Mouse (Mus musculus) limb, embryonic 11.5 days (tissue): ENCODE data around the gene Hist1h4k. TPM values are rescaled to one million over a fixed set of nuclear protein-coding genes. Genes with fewer than 3 reads are reported as not detected.
"Not testable (repeated sequence)": the region's sequence is repeated elsewhere in the genome, so short reads cannot be mapped to it uniquely, and the experiment has no call there.

Source experiments
- ATAC-seq: fragments of 200-750 bp; cut with Nextera tagmentation; 2 replicates; pipeline ENCODE4 v1.8.0; 2017; ENCODE audit warnings: low read depth; ENCODE audit not compliant: insufficient number of reproducible peaks, low FRiP score, low TSS enrichment
- DNase-seq: peaks from one replicate; pipeline ENCODE4 v3.0.0-alpha.2; 2015; ENCODE audit warnings: low spot score
- H3K27ac ChIP-seq: fragments of 300-500 bp; sonication (generic); replicated peaks from 2 replicates; pipeline ENCODE4 v1.5.1; 2014; ENCODE audit warnings: low read depth, mild to moderate bottlenecking, low read length
- H3K27me3 ChIP-seq: fragments of 300-500 bp; sonication (generic); 2 replicates; pipeline ENCODE4 v1.6.1; 2014; ENCODE audit warnings: mild to moderate bottlenecking, low read length, mixed read lengths; ENCODE audit not compliant: control insufficient read depth, insufficient read depth
- H3K36me3 ChIP-seq: fragments of 300-500 bp; sonication (generic); 2 replicates; pipeline ENCODE4 v1.6.1; 2014; ENCODE audit warnings: mild to moderate bottlenecking, low read length, moderate library complexity, mixed read lengths; ENCODE audit not compliant: control insufficient read depth, insufficient read depth
- H3K4me1 ChIP-seq: fragments of 300-500 bp; sonication (generic); 2 replicates; pipeline ENCODE4 v1.6.1; 2014; ENCODE audit warnings: low read length, mixed read lengths; ENCODE audit not compliant: control insufficient read depth, insufficient read depth
- H3K4me2 ChIP-seq: fragments of 300-500 bp; sonication (generic); 2 replicates; pipeline ENCODE4 v1.6.1; 2014; ENCODE audit warnings: low read depth, mild to moderate bottlenecking, moderate library complexity; ENCODE audit not compliant: severe bottlenecking
- H3K4me3 ChIP-seq: fragments of 300-500 bp; sonication (generic); 2 replicates; pipeline ENCODE4 v1.5.1; 2014; ENCODE audit warnings: low read depth, low read length
- H3K9ac ChIP-seq: fragments of 300-500 bp; sonication (generic); 2 replicates; pipeline ENCODE4 v1.6.1; 2014; ENCODE audit warnings: mild to moderate bottlenecking, low read length
- H3K9me3 ChIP-seq: fragments of 300-500 bp; sonication (generic); 2 replicates; pipeline ENCODE4 v1.6.1; 2016; ENCODE audit warnings: low read length; ENCODE audit not compliant: control insufficient read depth
- WGBS: fragments of 180-500 bp; shearing (Covaris S2); extraction: QIAGEN DNeasy Blood & Tissue Kit; methylation state at CpG from one replicate; pipeline ENCODE4 v1.1.7; 2014; 5-methylcytosine and 5-hydroxymethylcytosine counted together
- polyA plus RNA-seq: library from polyadenylated mRNA; unstranded; fragments of >200 nt; fragmentation: Nextera tagmentation; extraction: Ambion mirVana; gene quantifications from 2 replicates; pipeline ENCODE4 v1.2.1, GENCODE M21; 2014

Hist1h4k gene
- polyA plus RNA-seq, 1 experiment from 2014 or later = 7.1 TPM

DNA sequence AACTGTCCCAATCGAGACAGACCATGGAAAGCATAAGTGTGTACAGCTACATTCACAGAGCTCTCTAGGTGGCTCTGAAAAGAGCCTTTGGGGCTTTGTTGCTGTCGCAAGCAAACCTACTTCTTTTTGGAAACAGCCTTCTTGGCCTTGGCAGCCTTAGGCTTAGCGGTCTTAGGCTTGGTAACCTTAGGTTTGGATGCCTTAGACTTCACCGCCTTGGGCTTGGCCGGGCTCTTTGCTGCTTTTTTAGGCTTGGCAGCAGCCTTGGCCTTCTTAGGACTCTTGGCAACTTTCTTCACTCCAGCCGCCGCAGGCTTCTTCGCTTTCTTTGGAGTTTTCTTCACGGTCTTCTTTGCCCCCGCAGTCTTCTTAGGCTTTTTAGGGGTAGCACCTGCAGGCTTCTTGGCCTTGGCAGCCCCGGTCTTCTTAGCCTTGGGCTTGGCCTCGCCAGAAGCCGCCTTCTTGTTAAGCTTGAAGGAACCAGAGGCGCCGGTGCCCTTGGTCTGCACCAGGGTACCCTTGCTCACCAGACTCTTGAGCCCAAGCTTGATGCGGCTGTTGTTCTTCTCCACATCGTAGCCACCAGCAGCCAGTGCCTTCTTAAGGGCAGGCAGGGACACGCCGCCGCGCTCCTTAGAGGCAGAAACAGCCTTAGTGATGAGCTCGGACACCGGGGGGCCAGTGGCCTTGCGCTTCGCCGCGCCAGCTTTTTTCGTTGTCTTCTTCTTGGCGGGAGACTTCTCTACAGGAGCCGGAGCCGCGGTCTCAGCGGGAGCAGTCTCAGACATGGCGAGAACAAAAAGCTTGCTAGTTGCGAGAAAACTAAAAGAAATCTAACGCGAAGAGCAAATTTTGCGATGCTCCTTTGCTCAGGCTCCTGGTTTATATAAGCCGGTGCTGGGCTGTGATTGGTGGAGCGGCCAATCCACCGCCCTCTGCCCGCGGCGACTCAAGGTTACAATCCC, 29.7 kb upstream of the Hist1h4k start, which contains the start of gene Hist1h1b:
Hist1h1b (minus strand) TSS at position 859 of the 965 bp plus-strand sequence.
- WGBS = under 1% methylated on average over 44 of the region's 44 CpGs
- DNase-seq = peak; percentile 88
- Histone ChIP-seq H3K27me3 (no peaks in the 10 kb centered on the region), H3K9me3 (no peaks in the 10 kb centered on the region), H3K27ac (peak within 1 kb of the TSS; percentile 100), H3K4me2 (peak within 1 kb of the TSS; percentile 91), H3K9ac (peak within 1 kb of the TSS; percentile 97), H3K36me3 (no peaks in the 10 kb centered on the region), H3K4me3 (peak within 1 kb of the TSS; percentile 73), H3K4me1 (peaks cover 8% of the 10 kb centered on the region; the same call in 1 of the 2 replicates)
- peak; percentile 65; the same call in 1 of the 2 replicates for ATAC-seq

DNA sequence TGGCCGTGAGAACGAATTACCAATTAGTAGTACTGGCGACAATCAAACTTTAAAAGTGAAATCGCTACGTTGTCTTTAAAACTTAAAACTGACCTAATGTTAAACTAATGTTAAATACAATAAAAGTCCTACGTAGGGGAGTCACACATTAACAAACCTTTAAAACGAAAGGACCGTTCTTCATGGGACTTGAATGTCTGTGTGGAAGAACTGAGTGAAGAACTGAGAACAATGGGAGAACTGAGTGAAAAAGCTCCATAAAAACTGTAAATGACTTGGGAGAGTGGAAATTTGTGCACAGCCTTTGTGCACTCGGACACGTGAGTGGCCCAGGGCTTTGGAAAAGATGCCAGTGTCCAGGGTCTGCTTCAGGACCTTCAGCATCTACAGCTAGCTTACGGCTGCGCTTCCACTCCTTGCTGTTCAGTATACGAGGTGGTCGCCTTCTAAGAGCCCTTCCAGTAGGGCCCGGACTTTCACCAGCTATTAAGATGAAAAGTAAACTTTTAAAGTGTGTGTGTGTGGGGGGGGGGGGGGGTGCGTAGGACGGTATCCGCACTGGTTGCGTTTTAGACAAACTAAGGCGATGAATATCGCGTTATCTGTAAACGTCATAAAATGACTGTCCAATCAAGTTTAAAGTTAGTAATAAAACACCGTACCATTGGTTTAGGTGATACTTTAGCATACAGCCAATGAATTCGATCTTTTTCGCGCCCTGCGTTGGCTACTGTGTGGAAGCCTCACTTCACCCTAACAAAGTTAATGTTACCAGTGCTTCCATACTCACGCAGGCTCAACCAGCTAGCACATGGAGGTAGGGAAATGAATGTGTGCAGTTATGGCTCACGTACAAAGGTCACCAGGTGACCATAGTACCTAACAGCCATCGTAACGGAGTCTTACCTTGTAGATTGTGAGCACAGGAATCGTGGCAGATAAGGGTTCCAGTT, 28.8 kb upstream of the Hist1h4k start:
- Histone ChIP-seq H3K4me1 (peaks cover 5% of the 10 kb centered on the region; the same call in 1 of the 2 replicates), H3K9ac (peak overlapping the region; percentile 97), H3K27ac (peak overlapping the region; percentile 100), H3K9me3 (no peaks in the 10 kb centered on the region), H3K27me3 (no peaks in the 10 kb centered on the region), H3K4me2 (peak overlapping the region; percentile 91), H3K36me3 (no peaks in the 10 kb centered on the region), H3K4me3 (peak overlapping the region; percentile 73)
- WGBS = 5% methylated on average over 33 of the region's 33 CpGs
- DNase-seq (peak; percentile 86), ATAC-seq (peak; percentile 84)

- DNase-seq = no peak
- Histone ChIP-seq H3K4me2 (no peak overlapping the region), H3K9me3 (no peaks in the 10 kb centered on the region), H3K36me3 (no peaks in the 10 kb centered on the region; the same call in 1 of the 2 replicates), H3K27ac (no peak overlapping the region), H3K4me1 (no peaks in the 10 kb centered on the region), H3K27me3 (no peaks in the 10 kb centered on the region), H3K9ac (no peak overlapping the region), H3K4me3 (no peak overlapping the region)
- 83% methylated on average over 1 of the region's 1 CpGs for WGBS
- ATAC-seq = no peak
Observed at GRCm38 (mm10) chr13:21755707-21756106, 5.4 kb upstream of the Hist1h4k start.

- peak overlapping the region; percentile 52 for H3K4me2 ChIP-seq
- under 1% methylated on average over 19 of the region's 26 CpGs for WGBS
- DNase-seq = peak; percentile 53
- peak overlapping the region; percentile 35 for H3K4me3 ChIP-seq
- ATAC-seq, H3K36me3 ChIP-seq, H3K4me1 ChIP-seq, H3K9me3 ChIP-seq, H3K27me3 ChIP-seq: not testable (repeated sequence)
- peak overlapping the region; percentile 83 for H3K27ac ChIP-seq
- H3K9ac ChIP-seq = peak overlapping the region; percentile 59
Observed at GRCm38 (mm10) chr13:21754294-21755001, 4.1 kb upstream of the Hist1h4k start.

- H3K9me3 ChIP-seq, H3K4me1 ChIP-seq, H3K27me3 ChIP-seq, H3K36me3 ChIP-seq: not testable (repeated sequence)
- Histone ChIP-seq H3K27ac (peak within 1 kb of the TSS; percentile 92), H3K4me3 (peak within 1 kb of the TSS; percentile 35), H3K4me2 (peak within 1 kb of the TSS; percentile 55), H3K9ac (peak within 1 kb of the TSS; percentile 67)
- WGBS = under 1% methylated on average over 40 of the region's 50 CpGs
- ATAC-seq (peak; percentile 92), DNase-seq (peak; percentile 82)
Observed at GRCm38 (mm10) chr13:21753524-21754285, 3.4 kb upstream of the Hist1h4k start, which contains the start of the genes Hist1h2ak and Hist1h2bn. Hist1h2ak (minus strand) TSS chr13:21753827. Hist1h2bn (plus strand) TSS chr13:21754123.

- Histone ChIP-seq H3K27me3 (no peaks in the 10 kb centered on the region), H3K4me2 (peak overlapping the region; percentile 55), H3K9me3 (no peaks in the 10 kb centered on the region), H3K4me3 (peak overlapping the region; percentile 35), H3K4me1 (no peaks in the 10 kb centered on the region), H3K9ac (peak overlapping the region; percentile 67), H3K36me3 (no peaks in the 10 kb centered on the region), H3K27ac (peak overlapping the region; percentile 92)
- WGBS = 5% methylated on average over 10 of the region's 10 CpGs
- DNase-seq (no peak), ATAC-seq (no peak)
Observed at GRCm38 (mm10) chr13:21753051-21753523, 2.8 kb upstream of the Hist1h4k start.

- Histone ChIP-seq H3K4me1 (no peaks in the 10 kb centered on the region), H3K9me3 (no peaks in the 10 kb centered on the region), H3K36me3 (no peaks in the 10 kb centered on the region), H3K27me3 (no peaks in the 10 kb centered on the region), H3K4me2 (peak overlapping the region; percentile 55; the same call in 1 of the 2 replicates), H3K27ac (peak overlapping the region; percentile 92), H3K9ac (no peak overlapping the region), H3K4me3 (no peak overlapping the region)
- no peak for ATAC-seq
- WGBS = 45% methylated on average over 3 of the region's 3 CpGs
- peak; percentile 55 for DNase-seq
Observed at GRCm38 (mm10) chr13:21752356-21752755, 2.1 kb upstream of the Hist1h4k start.
